Mouse (Mus musculus) small intestine, adult 2 months (tissue): Measurements from ENCODE around the gene Tlx1. TPM values are rescaled to one million over a fixed set of nuclear protein-coding genes. Genes with fewer than 3 reads are reported as not detected.

Experiments
- H3K27ac ChIP-seq: fragments of 200-500 bp; 2 replicates; pipeline ENCODE4 v1.5.1; 2012; ENCODE audit warnings: low read depth, low read length, control low read depth, inconsistent platforms; ENCODE audit not compliant: insufficient read depth
- H3K27me3 ChIP-seq: fragments of 200-500 bp; 2 replicates; pipeline ENCODE4 v1.6.1; 2012; ENCODE audit warnings: mild to moderate bottlenecking, moderate library complexity, low read length, inconsistent platforms; ENCODE audit not compliant: control insufficient read depth, insufficient read depth
- H3K36me3 ChIP-seq: fragments of 200-500 bp; 2 replicates; pipeline ENCODE4 v1.6.1; 2012; ENCODE audit warnings: mild to moderate bottlenecking, low read length, control low read depth, inconsistent platforms; ENCODE audit not compliant: control insufficient read depth, insufficient read depth
- H3K4me1 ChIP-seq: fragments of 200-500 bp; 2 replicates; pipeline ENCODE4 v1.6.1; 2012; ENCODE audit warnings: low read length, inconsistent platforms, mixed read lengths; ENCODE audit not compliant: control insufficient read depth, insufficient read depth, insufficient read length
- H3K4me3 ChIP-seq: fragments of 200-500 bp; 2 replicates; pipeline ENCODE4 v1.5.1; 2012; ENCODE audit warnings: low read depth, mild to moderate bottlenecking, control low read depth, inconsistent platforms, low read length, moderate library complexity
- CTCF ChIP-seq: fragments of 200-500 bp; IDR thresholded peaks from 2 replicates; pipeline ENCODE4 v1.5.1; 2012; ENCODE audit warnings: low read depth, mild to moderate bottlenecking, control low read depth, inconsistent platforms, low read length, moderate library complexity, mixed read lengths; ENCODE audit not compliant: insufficient replicate concordance, insufficient read length; ENCODE audit errors: extremely low read depth
- POLR2A ChIP-seq: fragments of 200-500 bp; IDR thresholded peaks from 2 replicates; pipeline ENCODE4 v1.6.1; 2012; ENCODE audit warnings: low read depth, mild to moderate bottlenecking, control low read depth, inconsistent platforms, low read length, moderate library complexity
- WGBS: fragments of 180-500 bp; shearing (Covaris S2); methylation state at CpG from one replicate; pipeline ENCODE4 v1.1.7; 2018; 5-methylcytosine and 5-hydroxymethylcytosine counted together
- polyA plus RNA-seq: library from polyadenylated mRNA; depleted of rRNA; stranded (reverse); fragments of >200 nt; gene quantifications from 2 replicates; pipeline ENCODE4 v1.2.3, GENCODE M21; 2012; rRNA removed

The Tlx1 gene
- not detected in 2 replicates for polyA plus RNA-seq

DNA sequence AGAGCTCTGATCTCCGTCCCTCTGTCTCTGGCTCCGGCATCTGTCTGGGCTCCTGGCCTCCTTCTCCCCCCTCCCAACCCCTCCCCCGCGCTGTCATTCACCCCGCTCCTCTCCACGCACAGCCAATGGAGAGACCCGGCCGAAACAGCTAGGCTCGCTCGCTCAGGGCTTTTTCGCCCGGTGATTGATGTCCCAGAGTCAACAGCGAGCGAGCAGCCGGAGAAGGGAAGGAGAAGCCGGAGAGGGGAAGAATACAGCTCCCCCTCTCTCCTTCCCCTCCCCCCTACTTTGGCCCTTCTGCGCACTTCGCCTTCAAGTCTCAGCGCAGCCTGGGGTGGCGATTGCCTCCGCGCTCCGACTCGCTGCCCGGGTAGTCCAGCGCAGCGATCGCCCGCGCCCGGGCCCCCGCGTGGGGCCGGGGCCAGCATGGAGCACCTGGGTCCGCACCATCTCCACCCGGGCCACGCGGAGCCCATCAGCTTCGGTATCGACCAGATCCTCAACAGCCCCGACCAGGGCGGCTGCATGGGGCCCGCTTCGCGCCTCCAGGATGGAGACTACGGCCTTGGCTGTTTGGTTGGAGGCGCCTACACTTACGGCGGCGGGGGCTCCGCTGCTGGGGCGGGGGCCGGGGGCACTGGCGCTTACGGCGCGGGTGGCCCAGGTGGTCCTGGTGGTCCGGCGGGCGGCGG lies at the start of gene Tlx1:
Gene Tlx1 (plus strand): TSS at position 191 of the 692 bp plus-strand sequence.
- Histone ChIP-seq H3K27me3 (peaks cover 84% of the 10 kb centered on the region), H3K27ac (no peak within 1 kb of the TSS)

DNA sequence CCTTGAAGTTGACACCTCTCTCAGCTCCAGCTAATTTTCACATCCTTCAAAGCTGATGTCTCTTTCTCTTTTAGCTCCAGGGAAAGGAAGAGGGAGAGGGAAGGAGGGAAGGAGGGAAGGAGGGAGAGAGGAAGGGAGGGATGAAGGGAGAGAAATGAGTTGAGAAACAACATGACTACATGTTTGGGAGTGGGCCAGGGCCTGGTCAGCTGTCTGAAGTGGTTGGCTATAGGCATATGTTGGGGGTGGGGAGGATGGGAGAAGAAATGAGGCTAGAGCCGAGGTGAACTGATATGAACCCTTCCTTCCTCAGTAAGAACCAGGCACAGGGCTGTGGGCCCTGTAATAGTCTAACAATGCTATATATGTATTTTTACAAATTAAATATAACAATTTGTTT lies 44.9 kb upstream of the Tlx1 start:
- 22% methylated on average over 1 of the region's 1 CpGs for WGBS

More for the DNA sequence above, at the start of gene Tlx1:
- 3% methylated on average over 61 of the region's 61 CpGs for whole genome bisulfite sequencing
- no peaks in the 10 kb centered on the region for H3K4me1 ChIP-seq
- no peaks in the 10 kb centered on the region for H3K36me3 ChIP-seq
- no peak for TF ChIP-seq POLR2A
- no peak for TF ChIP-seq CTCF
- no peak within 1 kb of the TSS for H3K4me3 ChIP-seq

DNA sequence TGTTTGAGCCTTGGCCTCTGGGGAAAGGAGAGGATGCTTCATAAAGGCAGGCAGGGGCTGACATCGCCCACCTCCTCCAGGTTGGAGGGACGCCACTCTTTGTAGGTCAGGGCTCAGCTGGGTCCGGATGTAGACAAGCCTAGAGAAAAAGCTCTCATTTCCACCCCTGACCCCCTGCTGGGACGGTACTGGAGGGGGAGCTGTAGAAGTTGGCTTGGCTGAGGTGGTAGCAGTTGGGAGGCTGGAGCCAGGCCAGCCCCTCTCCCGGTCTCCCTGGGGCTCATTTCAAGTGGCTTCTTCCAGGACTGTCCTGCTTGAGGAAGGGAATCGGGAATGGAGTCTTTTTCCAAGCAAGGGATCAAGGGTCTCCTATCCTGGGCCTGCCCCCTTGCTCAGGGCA lies 43.8 kb upstream of the Tlx1 start:
- H3K4me1 ChIP-seq: no peaks in the 10 kb centered on the region
- H3K36me3 ChIP-seq: no peaks in the 10 kb centered on the region
- TF ChIP-seq CTCF (no peak), POLR2A (no peak)
- 38% methylated on average over 6 of the region's 6 CpGs for WGBS
- no peaks in the 10 kb centered on the region; the same call in 1 of the 2 replicates for H3K27me3 ChIP-seq
- H3K27ac ChIP-seq: no peak overlapping the region
- H3K4me3 ChIP-seq: no peak overlapping the region

More for the DNA sequence above, 44.9 kb upstream of the Tlx1 start:
- Histone ChIP-seq H3K27me3 (no peaks in the 10 kb centered on the region; the same call in 1 of the 2 replicates), H3K4me1 (peaks cover 3% of the 10 kb centered on the region; the same call in 1 of the 2 replicates), H3K27ac (no peak overlapping the region), H3K36me3 (no peaks in the 10 kb centered on the region), H3K4me3 (no peak overlapping the region)
- no peak for TF ChIP-seq POLR2A
- TF ChIP-seq CTCF: no peak

DNA sequence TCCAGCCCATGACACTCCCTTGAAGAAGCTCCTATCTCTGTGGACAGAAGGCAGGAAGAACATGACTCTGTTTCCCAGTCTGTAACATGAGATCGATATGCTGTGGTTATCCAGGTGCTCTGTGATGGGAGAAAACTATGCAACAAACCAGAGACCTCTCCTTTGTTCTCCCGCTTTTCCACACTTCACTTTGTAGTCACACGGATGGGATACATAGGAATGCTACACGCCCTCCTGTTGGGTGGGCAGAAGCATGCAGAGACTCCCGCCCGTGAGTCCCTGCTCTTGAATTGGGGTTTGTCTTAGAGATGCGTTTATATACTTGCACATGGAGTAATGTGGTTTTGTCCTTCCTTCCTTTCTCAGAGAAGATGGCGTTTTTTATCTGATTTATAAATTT lies 39.8 kb upstream of the Tlx1 start:
- WGBS: 50% methylated on average over 8 of the region's 8 CpGs
- no peak overlapping the region for H3K4me3 ChIP-seq
- H3K36me3 ChIP-seq: no peaks in the 10 kb centered on the region
- no peaks in the 10 kb centered on the region for H3K4me1 ChIP-seq
- peaks cover 6% of the 10 kb centered on the region for H3K27me3 ChIP-seq
- no peak overlapping the region for H3K27ac ChIP-seq
- no peak for TF ChIP-seq POLR2A
- no peak for TF ChIP-seq CTCF

DNA sequence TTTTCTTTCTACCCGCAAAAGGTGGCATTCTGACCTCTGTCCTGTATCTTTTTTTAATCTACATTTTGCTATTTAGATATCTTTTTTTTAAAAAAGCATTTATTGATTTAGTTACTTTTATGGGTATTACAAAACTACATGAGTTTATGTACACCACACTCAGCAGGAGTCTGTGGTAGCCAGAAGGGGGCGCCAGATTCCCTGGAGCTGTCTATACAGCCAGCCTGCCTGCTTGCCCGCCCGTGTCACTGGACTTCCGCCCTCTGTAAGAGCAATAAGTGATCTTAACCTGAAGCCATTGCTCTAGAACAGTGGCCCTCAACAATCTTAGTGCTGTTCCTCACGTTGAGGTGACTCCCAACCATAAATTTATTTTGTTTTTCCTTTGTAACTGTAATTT lies 38.0 kb upstream of the Tlx1 start:
- H3K27ac ChIP-seq: no peak overlapping the region
- H3K4me3 ChIP-seq: no peak overlapping the region
- TF ChIP-seq POLR2A: no peak
- no peak for TF ChIP-seq CTCF
- 82% methylated on average over 6 of the region's 6 CpGs for WGBS
- peaks cover 6% of the 10 kb centered on the region for H3K27me3 ChIP-seq
- H3K4me1 ChIP-seq: no peaks in the 10 kb centered on the region
- no peaks in the 10 kb centered on the region for H3K36me3 ChIP-seq

DNA sequence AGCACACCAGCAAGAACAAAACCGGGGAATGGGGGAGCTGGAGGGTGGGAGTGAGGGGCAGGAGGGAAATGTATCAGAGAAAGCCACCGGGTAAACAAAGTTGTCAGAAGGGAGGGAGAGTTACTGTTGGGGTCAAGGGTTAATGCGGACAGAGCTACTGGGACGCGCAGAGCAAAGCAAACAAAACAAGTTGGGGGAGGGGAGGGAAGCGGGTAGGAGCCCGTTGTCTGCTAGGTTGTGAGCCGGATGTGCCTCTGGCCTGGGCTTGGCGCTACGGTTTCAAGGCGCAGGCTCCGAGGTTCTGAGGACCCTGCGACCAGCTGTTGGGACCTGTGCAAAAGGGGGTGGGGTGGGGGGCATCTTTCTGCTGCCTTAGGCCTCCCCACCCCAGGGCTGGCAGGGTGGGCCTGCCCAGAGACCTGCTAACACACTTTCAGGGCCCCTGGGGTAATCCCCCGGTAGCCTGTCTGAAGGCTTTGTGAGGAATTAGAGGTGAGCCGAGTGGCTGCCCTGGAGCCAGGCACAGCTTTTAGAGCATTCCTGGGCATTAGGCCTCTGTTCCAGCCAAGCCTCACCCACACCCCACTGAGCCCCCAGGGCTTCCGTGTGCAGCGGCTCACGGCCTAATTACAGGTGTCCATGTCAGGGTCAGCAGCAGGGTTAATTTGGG lies 36.6 kb upstream of the Tlx1 start:
- H3K36me3 ChIP-seq: no peaks in the 10 kb centered on the region
- 15% methylated on average over 18 of the region's 18 CpGs for WGBS
- no peak overlapping the region for H3K27ac ChIP-seq
- H3K4me3 ChIP-seq: no peak overlapping the region
- H3K27me3 ChIP-seq: peaks cover 6% of the 10 kb centered on the region
- TF ChIP-seq POLR2A: no peak
- H3K4me1 ChIP-seq: no peaks in the 10 kb centered on the region

DNA sequence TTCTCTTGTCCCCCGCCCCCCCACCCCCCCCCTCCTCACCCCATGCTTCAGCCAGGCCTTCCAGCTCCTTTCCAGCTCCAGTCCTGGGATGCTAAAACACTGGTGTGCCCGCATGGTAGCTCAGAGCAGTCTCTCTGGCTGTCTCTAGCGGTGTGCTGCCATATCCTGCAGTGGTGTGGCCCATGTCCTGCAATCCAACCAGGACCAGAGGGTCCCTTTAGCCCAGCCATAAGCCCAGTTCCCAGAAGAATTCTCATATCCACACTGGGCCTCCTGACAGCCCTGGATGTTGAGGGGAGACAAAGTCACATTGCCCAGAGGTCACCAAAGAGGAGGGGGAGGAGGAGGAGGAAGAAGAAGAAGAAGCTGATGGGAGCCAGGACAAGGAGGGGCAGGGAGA lies 35.7 kb upstream of the Tlx1 start:
- peaks cover 6% of the 10 kb centered on the region for H3K27me3 ChIP-seq
- no peaks in the 10 kb centered on the region for H3K36me3 ChIP-seq
- no peak for TF ChIP-seq POLR2A
- no peaks in the 10 kb centered on the region for H3K4me1 ChIP-seq
- WGBS: 70% methylated on average over 3 of the region's 3 CpGs
- no peak overlapping the region for H3K4me3 ChIP-seq
- H3K27ac ChIP-seq: no peak overlapping the region
